Mouse (Mus musculus) urinary bladder, postnatal 36 days (tissue): ENCODE measurements at regions not wholly inside any gene's neighbourhood (a gene's known extent, or its start where the extent isn't known, plus 50 kb on each side); places are given as distances from the start of the nearest gene placed in this dataset.

Experiments
- DNase-seq, 2 experiments: peaks; one replicate each; pipeline ENCODE4 v3.0.0; 2022; ENCODE audit warnings: low spot score in 2 of 2, mixed read lengths in 1 of 2

DNA sequence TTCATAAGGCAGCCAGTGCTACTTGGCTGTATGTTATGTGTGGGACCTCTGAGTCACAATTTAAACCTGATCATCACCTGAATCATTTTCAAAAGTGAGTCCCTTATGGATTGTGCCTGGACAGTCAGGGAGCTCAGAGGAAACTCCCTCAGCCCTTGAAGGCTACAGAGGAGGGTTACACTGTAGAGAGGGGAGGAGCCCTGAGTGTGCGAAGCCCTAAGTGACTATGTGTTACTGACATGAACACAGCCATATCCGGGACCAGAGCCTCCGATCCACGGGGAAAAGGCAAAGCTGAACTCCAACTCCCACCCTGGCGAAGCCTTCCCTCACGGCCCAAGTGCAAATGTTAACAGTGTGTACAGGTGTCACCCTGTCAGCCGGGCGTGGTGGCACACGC, 53.7 kb upstream of the Cd180 start:
- no peak for DNase-seq

DNA sequence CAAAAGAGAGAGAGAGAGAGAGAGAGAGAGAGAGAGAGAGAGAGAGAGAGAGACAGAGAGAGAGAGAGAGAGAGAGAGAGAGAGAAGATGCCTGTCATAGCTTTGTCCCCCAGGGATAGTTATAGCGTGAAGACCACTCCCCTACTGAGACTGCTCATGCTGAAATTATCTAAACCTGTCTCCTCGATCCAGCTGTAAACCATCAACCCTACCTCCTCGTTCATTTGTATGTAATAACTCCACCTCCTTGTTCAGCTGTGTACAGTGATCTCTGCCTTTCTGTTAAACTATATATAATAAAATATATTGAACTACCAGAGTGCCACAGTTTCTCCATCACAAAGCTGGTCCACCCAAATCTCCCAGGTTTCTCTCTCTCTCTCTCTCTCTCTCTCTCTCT, 53.2 kb upstream of the Cd180 start:
- DNase-seq = no peak
